Comparison of ENCODE assay signal across 2 mouse cellular contexts in the genomic region with DNA sequence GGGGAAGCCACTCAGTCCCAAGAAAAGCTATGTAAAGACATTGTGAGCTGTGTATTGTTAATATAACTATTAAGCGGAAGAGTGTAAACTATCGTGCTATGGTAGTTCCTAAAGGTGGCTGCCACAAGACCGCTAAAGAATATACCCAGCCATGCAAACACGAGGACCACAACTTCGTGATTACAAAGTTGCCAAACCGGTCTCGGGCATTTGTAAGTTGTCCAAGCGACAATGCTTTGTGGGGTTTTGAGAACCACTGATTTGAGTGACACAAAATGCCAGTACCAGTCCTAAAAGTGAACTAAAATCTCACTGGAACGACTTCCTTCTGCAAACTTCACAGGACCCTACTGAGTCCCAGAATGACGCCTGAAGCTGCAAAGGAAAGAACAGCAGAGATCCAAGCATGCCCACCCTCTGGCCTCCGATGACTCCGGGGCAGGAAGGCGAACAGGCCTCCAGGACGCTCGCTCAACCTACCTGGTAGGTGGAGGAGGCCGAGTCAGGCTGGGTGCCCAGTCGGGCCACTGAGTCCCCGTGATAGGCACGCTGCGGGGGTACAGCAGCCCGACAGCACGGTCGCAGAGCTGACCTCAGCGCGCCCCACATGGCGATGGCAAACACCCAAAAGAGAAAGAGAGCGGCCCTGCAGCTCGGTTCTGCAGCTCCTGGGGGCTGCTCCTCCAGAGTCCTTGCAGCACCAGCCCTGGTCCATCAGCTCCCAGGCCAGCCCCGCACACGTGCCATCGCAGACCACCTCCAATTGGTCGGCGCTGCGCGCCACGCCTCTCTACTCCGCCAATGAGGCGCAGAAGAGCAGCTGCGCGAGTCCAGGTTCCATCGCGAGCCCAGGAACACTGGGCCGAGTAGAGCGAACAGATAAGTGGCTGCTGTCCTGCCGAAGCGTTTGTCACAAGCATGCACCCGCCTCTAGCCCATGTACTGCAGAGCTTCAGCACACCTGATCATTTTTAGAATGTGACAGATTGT.
TF ChIP-seq lines count a peak whose summit lies in the region.

A gene (minus strand): TSS at position 734 of the 990 bp plus-strand sequence.

TF ChIP-seq in C2C12, 6 proteins besides CTCF, POLR2A, EP300 and RAD21 (continued from another document):
- no peak for TF ChIP-seq MYOG (IDR thresholded peaks at IDR 0.05; ENCODE audit: control insufficient read depth, extremely low read depth, insufficient read length)

TF ChIP-seq in myocyte, 11 proteins besides CTCF, POLR2A, EP300 and RAD21 (continued from another document):
- TF ChIP-seq USF1 (IDR thresholded peaks at IDR 0.05; ENCODE audit: low read depth) (peak; percentile 95), CEBPB (IDR thresholded peaks at IDR 0.05; ENCODE audit: insufficient read depth, poor library complexity, severe bottlenecking) (no peak), REST (IDR thresholded peaks at IDR 0.05; ENCODE audit: insufficient read depth, insufficient read length) (no peak)
